Mouse (Mus musculus) bone marrow macrophage, adult 2 months (primary cell): ENCODE data around the gene Selplg.
"Not testable (repeated sequence)": the region's sequence is repeated elsewhere in the genome, so short reads cannot be mapped to it uniquely, and the experiment has no call there.

ENCODE experiments used
- CTCF ChIP-seq: IDR thresholded peaks from 2 replicates; pipeline ENCODE4 v1.5.1; 2012; ENCODE audit warnings: low read depth, mild to moderate bottlenecking, low read length, moderate library complexity
- POLR2A ChIP-seq: IDR thresholded peaks from 2 replicates; pipeline ENCODE4 v1.6.1; 2012; ENCODE audit warnings: mild to moderate bottlenecking, low read depth, low read length, borderline replicate concordance

- not testable (repeated sequence) for TF ChIP-seq POLR2A, CTCF
Measured at GRCm38 (mm10) chr5:113777728-113778127, 54.7 kb downstream of the Selplg start.
